Mouse (Mus musculus) left cerebral cortex, postnatal 36 days (tissue): ENCODE results near the gene Slc25a31. TPM values are rescaled to one million over a fixed set of nuclear protein-coding genes. Genes with fewer than 3 reads are reported as not detected.

Experiments
- DNase-seq, 2 experiments: peaks; one replicate each; pipeline ENCODE4 v3.0.0; 2021 to 2022; ENCODE audit warnings: low spot score in 2 of 2, mixed read lengths in 1 of 2
- intact Hi-C: fragments of 180-260 bp; cut with DNase I; formaldehyde crosslinking; loops from one replicate; pipeline ENCODE4 v1.15.1; 2025
- total RNA-seq, 2 experiments: library from RNA; stranded (reverse); gene quantifications; 2 replicates each; pipeline ENCODE4 v1.2.3; 2021

Slc25a31 gene
- total RNA-seq, 2 experiments from 2014 or later, result 0.15 TPM; not detected in 1

- intact Hi-C loops, result no loop called here
- DNase-seq, result no peak
Observed at GRCm38 (mm10) chr3:40704816-40705430, 3.7 kb upstream of the Slc25a31 start.

GRCm38 (mm10) chr3:40716056-40716455 is 7.4 kb downstream of the Slc25a31 start:
- no peak for DNase-seq
- intact Hi-C loops, result no loop called here

- intact Hi-C loops, result no loop called here
- DNase-seq, result no peak
Observed at GRCm38 (mm10) chr3:40719022-40719421, 10.4 kb downstream of the Slc25a31 start.

- intact Hi-C loops, result no loop called here
- DNase-seq, result no peak
Observed at GRCm38 (mm10) chr3:40738381-40738912, 29.8 kb downstream of the Slc25a31 start.

GRCm38 (mm10) chr3:40744024-40744835 is 35.6 kb downstream of the Slc25a31 start, which contains the start of gene Hspa4l:
Hspa4l (plus strand) TSS chr3:40744495.
- no peak for DNase-seq
- intact Hi-C loops, result loop anchor here (2.0 kb wide), 2 partner anchors 211 to 221 kb away; no protein-coding TSS in a partner anchor

- intact Hi-C loops, result loop anchor here (2.0 to 5.0 kb wide), 3 partner anchors 68 to 222 kb away; no protein-coding TSS in a partner anchor
- DNase-seq, result peak; percentile 88 to 95
Observed at GRCm38 (mm10) chr3:40744836-40745660, 36.4 kb downstream of the Slc25a31 start.

GRCm38 (mm10) chr3:40745661-40746547 is 37.2 kb downstream of the Slc25a31 start:
- DNase-seq, result no peak
- intact Hi-C loops, result loop anchor here (2.0 to 5.0 kb wide), 3 partner anchors 69 to 223 kb away; no protein-coding TSS in a partner anchor

GRCm38 (mm10) chr3:40760746-40761145 is 52.1 kb downstream of the Slc25a31 start:
- intact Hi-C loops, result no loop called here
- DNase-seq, result no peak

GRCm38 (mm10) chr3:40761312-40761711 is 52.7 kb downstream of the Slc25a31 start:
- intact Hi-C loops, result no loop called here
- DNase-seq, result no peak

Other genes starting within 250 kb of the Slc25a31 start
- gene Intu, start 177.6 kb upstream of the Slc25a31 start, total RNA-seq, result 1 to 10 TPM; 6.2 to 7.3 TPM
- 100 to 1,000 TPM; 153 to 164 TPM for gene Hspa4l, start 35.6 kb downstream of the Slc25a31 start, total RNA-seq
- gene Plk4, start 91.2 kb downstream of the Slc25a31 start, total RNA-seq, result 1 to 10 TPM; 4.0 to 4.2 TPM
- 10 to 100 TPM; 16.7 to 22.1 TPM for gene Mfsd8, start 138.0 kb downstream of the Slc25a31 start, total RNA-seq
- 10 to 100 TPM; 10.2 to 13.7 TPM for gene Abhd18, start 138.1 kb downstream of the Slc25a31 start, total RNA-seq
- under 1 TPM in 1 of 2 experiments, not detected in 1; 0.32 TPM for gene 1700034I23Rik, start 193.7 kb downstream of the Slc25a31 start, total RNA-seq
- gene Larp1b, start 241.0 kb downstream of the Slc25a31 start, total RNA-seq, result 10 to 100 TPM; 20.5 to 26.5 TPM